Mouse (Mus musculus): Measurements from ENCODE around the gene Smoc1. TPM values are rescaled to one million over a fixed set of nuclear protein-coding genes. Genes with fewer than 3 reads are reported as not detected.

Gene Smoc1
- polyA plus RNA-seq, 1 experiment, result 4.4 TPM

GRCm38 (mm10) chr12:81077953-81078646 is 51.5 kb downstream of the Smoc1 start:
- Histone ChIP-seq H3K27me3 (ENCODE audit: control insufficient read depth, insufficient read depth, low read length) (no peaks in the 10 kb centered on the region), H3K4me1 (ENCODE audit: control insufficient read depth, insufficient read depth, insufficient read length, low read length) (no peaks in the 10 kb centered on the region), H3K4me3 (ENCODE audit: low read depth, low read length) (no peak overlapping the region), H3K27ac (ENCODE audit: insufficient read depth, low read depth, low read length) (no peak overlapping the region), H3K36me3 (ENCODE audit: control insufficient read depth, insufficient read depth, low read length) (no peaks in the 10 kb centered on the region)
- 32% methylated on average over 2 of the region's 2 CpGs for WGBS
- TF ChIP-seq CTCF (IDR thresholded peaks at IDR 0.05; ENCODE audit: extremely low read depth, insufficient read length, insufficient replicate concordance, low read depth, low read length) (no peak), POLR2A (IDR thresholded peaks at IDR 0.05; ENCODE audit: low read depth, low read length) (no peak)

GRCm38 (mm10) chr12:81080345-81080744 is 53.7 kb downstream of the Smoc1 start:
- no peaks in the 10 kb centered on the region for H3K36me3 ChIP-seq (ENCODE audit: control insufficient read depth, insufficient read depth, low read length)
- H3K4me1 ChIP-seq (ENCODE audit: control insufficient read depth, insufficient read depth, insufficient read length, low read length), result no peaks in the 10 kb centered on the region
- WGBS, result 64% methylated on average over 5 of the region's 5 CpGs
- H3K27ac ChIP-seq (ENCODE audit: insufficient read depth, low read depth, low read length), result no peak overlapping the region
- no peak for TF ChIP-seq POLR2A (IDR thresholded peaks at IDR 0.05; ENCODE audit: low read depth, low read length)
- TF ChIP-seq CTCF (IDR thresholded peaks at IDR 0.05; ENCODE audit: extremely low read depth, insufficient read length, insufficient replicate concordance, low read depth, low read length), result no peak
- H3K4me3 ChIP-seq (ENCODE audit: low read depth, low read length), result no peak overlapping the region
- H3K27me3 ChIP-seq (ENCODE audit: control insufficient read depth, insufficient read depth, low read length), result no peaks in the 10 kb centered on the region

- H3K27me3 ChIP-seq (ENCODE audit: control insufficient read depth, insufficient read depth, low read length), result no peaks in the 10 kb centered on the region
- no peak overlapping the region for H3K27ac ChIP-seq (ENCODE audit: insufficient read depth, low read depth, low read length)
- no peaks in the 10 kb centered on the region for H3K4me1 ChIP-seq (ENCODE audit: control insufficient read depth, insufficient read depth, insufficient read length, low read length)
- no peaks in the 10 kb centered on the region for H3K36me3 ChIP-seq (ENCODE audit: control insufficient read depth, insufficient read depth, low read length)
- TF ChIP-seq CTCF (IDR thresholded peaks at IDR 0.05; ENCODE audit: extremely low read depth, insufficient read length, insufficient replicate concordance, low read depth, low read length) (no peak), POLR2A (IDR thresholded peaks at IDR 0.05; ENCODE audit: low read depth, low read length) (no peak)
- 75% methylated on average over 3 of the region's 3 CpGs for WGBS
- H3K4me3 ChIP-seq (ENCODE audit: low read depth, low read length), result no peak overlapping the region
Observed at GRCm38 (mm10) chr12:81081031-81081430, 54.4 kb downstream of the Smoc1 start.

GRCm38 (mm10) chr12:81083146-81083545 is 56.5 kb downstream of the Smoc1 start:
- Histone ChIP-seq H3K27me3 (ENCODE audit: control insufficient read depth, insufficient read depth, low read length) (no peaks in the 10 kb centered on the region), H3K4me3 (ENCODE audit: low read depth, low read length) (no peak overlapping the region), H3K27ac (ENCODE audit: insufficient read depth, low read depth, low read length) (no peak overlapping the region), H3K4me1 (ENCODE audit: control insufficient read depth, insufficient read depth, insufficient read length, low read length) (no peaks in the 10 kb centered on the region), H3K36me3 (ENCODE audit: control insufficient read depth, insufficient read depth, low read length) (no peaks in the 10 kb centered on the region)
- 90% methylated on average over 5 of the region's 5 CpGs for WGBS
- TF ChIP-seq CTCF (IDR thresholded peaks at IDR 0.05; ENCODE audit: extremely low read depth, insufficient read length, insufficient replicate concordance, low read depth, low read length) (no peak), POLR2A (IDR thresholded peaks at IDR 0.05; ENCODE audit: low read depth, low read length) (no peak)

- H3K36me3 ChIP-seq (ENCODE audit: control insufficient read depth, insufficient read depth, low read length), result no peaks in the 10 kb centered on the region
- H3K27ac ChIP-seq (ENCODE audit: insufficient read depth, low read depth, low read length), result no peak overlapping the region
- H3K4me3 ChIP-seq (ENCODE audit: low read depth, low read length), result no peak overlapping the region
- no peaks in the 10 kb centered on the region for H3K4me1 ChIP-seq (ENCODE audit: control insufficient read depth, insufficient read depth, insufficient read length, low read length)
- no peak for TF ChIP-seq POLR2A (IDR thresholded peaks at IDR 0.05; ENCODE audit: low read depth, low read length)
- TF ChIP-seq CTCF (IDR thresholded peaks at IDR 0.05; ENCODE audit: extremely low read depth, insufficient read length, insufficient replicate concordance, low read depth, low read length), result no peak
- H3K27me3 ChIP-seq (ENCODE audit: control insufficient read depth, insufficient read depth, low read length), result no peaks in the 10 kb centered on the region
- WGBS, result 77% methylated on average over 1 of the region's 1 CpGs
Observed at GRCm38 (mm10) chr12:81085244-81085643, 58.6 kb downstream of the Smoc1 start.

GRCm38 (mm10) chr12:81088131-81088530 is 61.5 kb downstream of the Smoc1 start:
- Histone ChIP-seq H3K27me3 (ENCODE audit: control insufficient read depth, insufficient read depth, low read length) (no peaks in the 10 kb centered on the region), H3K36me3 (ENCODE audit: control insufficient read depth, insufficient read depth, low read length) (no peaks in the 10 kb centered on the region), H3K4me3 (ENCODE audit: low read depth, low read length) (no peak overlapping the region), H3K27ac (ENCODE audit: insufficient read depth, low read depth, low read length) (no peak overlapping the region), H3K4me1 (ENCODE audit: control insufficient read depth, insufficient read depth, insufficient read length, low read length) (no peaks in the 10 kb centered on the region)
- 61% methylated on average over 5 of the region's 5 CpGs for WGBS
- TF ChIP-seq POLR2A (IDR thresholded peaks at IDR 0.05; ENCODE audit: low read depth, low read length), result no peak
- no peak for TF ChIP-seq CTCF (IDR thresholded peaks at IDR 0.05; ENCODE audit: extremely low read depth, insufficient read length, insufficient replicate concordance, low read depth, low read length)

- TF ChIP-seq POLR2A (IDR thresholded peaks at IDR 0.05; ENCODE audit: low read depth, low read length), result no peak
- no peak for TF ChIP-seq CTCF (IDR thresholded peaks at IDR 0.05; ENCODE audit: extremely low read depth, insufficient read length, insufficient replicate concordance, low read depth, low read length)
- Histone ChIP-seq H3K27me3 (ENCODE audit: control insufficient read depth, insufficient read depth, low read length) (no peaks in the 10 kb centered on the region), H3K36me3 (ENCODE audit: control insufficient read depth, insufficient read depth, low read length) (no peaks in the 10 kb centered on the region), H3K27ac (ENCODE audit: insufficient read depth, low read depth, low read length) (no peak overlapping the region), H3K4me3 (ENCODE audit: low read depth, low read length) (no peak overlapping the region), H3K4me1 (ENCODE audit: control insufficient read depth, insufficient read depth, insufficient read length, low read length) (no peaks in the 10 kb centered on the region)
- WGBS, result 76% methylated on average over 5 of the region's 5 CpGs
Observed at GRCm38 (mm10) chr12:81091641-81092040, 65.0 kb downstream of the Smoc1 start.
